Mouse (Mus musculus) Patski (cell line): ENCODE measurements around the gene Mtch2. TPM values are rescaled to one million over a fixed set of nuclear protein-coding genes. Genes with fewer than 3 reads are reported as not detected.
"Not testable (repeated sequence)": the region's sequence is repeated elsewhere in the genome, so short reads cannot be mapped to it uniquely, and the experiment has no call there.

Experiments used
- ATAC-seq: fragments of 100-300 bp; one replicate; pipeline ENCODE4 v1.8.0; 2021
- CTCF ChIA-PET: fragments of 350-600 bp; sonication (Branson Sonifier 250); formaldehyde crosslinking; loops from one replicate; lab custom pipeline; 2022; ENCODE audit warnings: inconsistent platforms; lab: Charles Lee
- POLR2A ChIA-PET: fragments of 350-600 bp; sonication (Branson Sonifier 250); formaldehyde crosslinking; loops from one replicate; lab custom pipeline; 2022; ENCODE audit warnings: antibody characterized with exemption, inconsistent platforms; lab: Charles Lee
- DNase-seq: peaks from one replicate; pipeline ENCODE4 v3.0.0-alpha.2; 2011; ENCODE audit warnings: low read depth, low spot score
- H3K27me3 ChIP-seq: fragments of 371-371 bp; one replicate; pipeline ENCODE4 v1.5.1; 2021
- CTCF ChIP-seq: fragments of 100-300 bp; IDR thresholded peaks from one replicate; pipeline ENCODE4 v1.5.1; 2021
- in situ Hi-C: fragments of 300-500 bp; cut with MboI; formaldehyde crosslinking; loops from 3 replicates; pipeline ENCODE4 v1.11.1; 2018; ENCODE audit warnings: low pct_unique_long_range_greater_than_20kb, mixed read lengths
- polyA plus RNA-seq: library from polyadenylated mRNA; unstranded; gene quantifications from one replicate; pipeline ENCODE4 v1.2.3, GENCODE M21; 2021

Gene Mtch2
- polyA plus RNA-seq, 1 experiment from 2014 or later: 237 TPM

GRCm38 (mm10) chr2:90880144-90880785 is 33.3 kb downstream of the Mtch2 start:
- no peak for DNase-seq
- H3K27me3 ChIP-seq: peaks cover 5% of the 10 kb centered on the region
- CTCF ChIA-PET: interaction anchor here (0.8 to 1.7 kb wide), 2 partner anchors 13 to 15 kb away, joined by 4 to 5 read pairs; no protein-coding TSS in a partner anchor
- ATAC-seq: no peak
- no peak for TF ChIP-seq CTCF
- in situ Hi-C loops: no loop called here
- POLR2A ChIA-PET: no interaction called here

- ATAC-seq (no peak), DNase-seq (no peak)
- ChIA-PET POLR2A (interaction anchor here (1.2 kb wide), 1 partner anchor 14 kb away, joined by 3 read pairs; no protein-coding TSS in a partner anchor), CTCF (interaction anchor here (1.4 kb wide), 1 partner anchor 12 kb away, joined by 3 read pairs; no protein-coding TSS in a partner anchor)
- in situ Hi-C loops: no loop called here
- peaks cover 5% of the 10 kb centered on the region for H3K27me3 ChIP-seq
- no peak for TF ChIP-seq CTCF
These were observed 34.9 kb downstream of the Mtch2 start for GRCm38 (mm10) chr2:90881824-90882223.

- DNase-seq (no peak), ATAC-seq (no peak)
- no peak for TF ChIP-seq CTCF
- ChIA-PET CTCF (interaction anchor here (1.1 kb wide), 1 partner anchor 13 kb away, joined by 3 read pairs; no protein-coding TSS in a partner anchor), POLR2A (no interaction called here)
- peaks cover 5% of the 10 kb centered on the region for H3K27me3 ChIP-seq
- in situ Hi-C loops: no loop called here
These were observed 38.5 kb downstream of the Mtch2 start, which contains the start of gene C1qtnf4 for GRCm38 (mm10) chr2:90885218-90886041. Gene C1qtnf4 (plus strand): TSS chr2:90885860.

GRCm38 (mm10) chr2:90886436-90886835 is 39.5 kb downstream of the Mtch2 start:
- ATAC-seq: no peak

GRCm38 (mm10) chr2:90887627-90888026 is 40.7 kb downstream of the Mtch2 start:
- ChIA-PET CTCF (interaction anchor here (0.9 to 2.9 kb wide), 2 partner anchors 10 to 21 kb away, joined by 3 to 16 read pairs; no protein-coding TSS in a partner anchor), POLR2A (no interaction called here)
- in situ Hi-C loops: no loop called here
- peaks cover 5% of the 10 kb centered on the region for H3K27me3 ChIP-seq
- no peak for TF ChIP-seq CTCF
- DNase-seq (no peak), ATAC-seq (peak; percentile 36)

More at GRCm38 (mm10) chr2:90886436-90886835, 39.5 kb downstream of the Mtch2 start:
- ChIA-PET POLR2A (interaction anchor here (0.7 kb wide), 1 partner anchor 9 kb away, joined by 3 read pairs; no protein-coding TSS in a partner anchor), CTCF (interaction anchor here (0.9 to 2.9 kb wide), 2 partner anchors 9 to 19 kb away, joined by 3 to 16 read pairs; no protein-coding TSS in a partner anchor)
- peaks cover 5% of the 10 kb centered on the region for H3K27me3 ChIP-seq
- DNase-seq: no peak
- no peak for TF ChIP-seq CTCF
- in situ Hi-C loops: no loop called here

GRCm38 (mm10) chr2:90889550-90890548 is 42.9 kb downstream of the Mtch2 start:
- DNase-seq (no peak), ATAC-seq (no peak)
- TF ChIP-seq CTCF: no peak
- no peaks in the 10 kb centered on the region for H3K27me3 ChIP-seq
- POLR2A ChIA-PET: no interaction called here
- in situ Hi-C loops: no loop called here
- CTCF ChIA-PET: no interaction called here

- H3K27me3 ChIP-seq: no peaks in the 10 kb centered on the region
- ChIA-PET CTCF (interaction anchor here (0.9 kb wide), 1 partner anchor 167 kb away, joined by 3 read pairs; no protein-coding TSS in a partner anchor), POLR2A (interaction anchor here (0.9 kb wide), 1 partner anchor 20 kb away, joined by 3 read pairs; no protein-coding TSS in a partner anchor)
- no peak for TF ChIP-seq CTCF
- in situ Hi-C loops: no loop called here
- no peak for DNase-seq
- no peak for ATAC-seq
These were observed 46.8 kb downstream of the Mtch2 start for GRCm38 (mm10) chr2:90893673-90894298.

GRCm38 (mm10) chr2:90894299-90894677 is 47.3 kb downstream of the Mtch2 start:
- POLR2A ChIA-PET: interaction anchor here (0.6 to 0.9 kb wide), 3 partner anchors 18 to 252 kb away, joined by 3 to 9 read pairs (median 4); no protein-coding TSS in a partner anchor
- ATAC-seq, H3K27me3 ChIP-seq, in situ Hi-C loops, DNase-seq: not testable (repeated sequence)
- CTCF ChIA-PET: interaction anchor here (1.5 to 1.8 kb wide), 2 partner anchors 13 to 16 kb away, joined by 5 to 7 read pairs; no protein-coding TSS in a partner anchor

GRCm38 (mm10) chr2:90903398-90903797 is 56.4 kb downstream of the Mtch2 start:
- TF ChIP-seq CTCF: no peak
- H3K27me3 ChIP-seq: no peaks in the 10 kb centered on the region
- ATAC-seq (no peak), DNase-seq (no peak)
- POLR2A ChIA-PET: interaction anchor here (1.0 kb wide), 1 partner anchor 11 kb away, joined by 5 read pairs; no protein-coding TSS in a partner anchor
- in situ Hi-C loops: no loop called here
- CTCF ChIA-PET: interaction anchor here (1.3 kb wide), 1 partner anchor 36 kb away, joined by 3 read pairs; no protein-coding TSS in a partner anchor
